Mouse (Mus musculus): ENCODE data around the gene Tmprss12. TPM values are rescaled to one million over a fixed set of nuclear protein-coding genes. Genes with fewer than 3 reads are reported as not detected.
A peak's percentile ranks its signal among the peaks of the same experiment; 100 is the strongest.

The Tmprss12 gene
- not detected in 2 replicates for polyA plus RNA-seq (2014; fragmentation: Nextera tagmentation; extraction: Ambion mirVana)

GRCm38 (mm10) chr15:100280626-100281025 lies at the start of gene Tmprss12:
Gene Tmprss12, plus strand, starts transcription at chr15:100280837.
- Histone ChIP-seq H3K27ac (replicated peaks in 1 of 2; ENCODE audit: control insufficient read depth in 1 of 2, insufficient read depth in 1 of 2, low read depth in 2 of 2, low read length in 2 of 2) (no peak within 1 kb of the TSS), H3K27me3 (ENCODE audit: control insufficient read depth, insufficient read depth, low read length) (no peaks in the 10 kb centered on the region), H3K4me3 (ENCODE audit: control insufficient read depth in 1 of 2, insufficient read depth in 1 of 2, low read depth in 1 of 2, low read length in 2 of 2) (no peak within 1 kb of the TSS), H3K4me1 (ENCODE audit: control insufficient read depth in 2 of 2, insufficient read depth in 2 of 2, low read length in 2 of 2) (no peaks in the 10 kb centered on the region), H3K9me3 (ENCODE audit: control insufficient read depth, low read length) (no peaks in the 10 kb centered on the region), H3K4me2 (ENCODE audit: low read length) (no peak within 1 kb of the TSS), H3K36me3 (ENCODE audit: control insufficient read depth, insufficient read depth, low read length) (no peaks in the 10 kb centered on the region), H3K9ac (ENCODE audit: low read length) (no peak within 1 kb of the TSS)
- ATAC-seq (ENCODE audit: insufficient number of reproducible peaks, insufficient read depth, low FRiP score, low read depth) = no peak
- WGBS = 95% methylated on average over 20 of the region's 20 CpGs

DNA sequence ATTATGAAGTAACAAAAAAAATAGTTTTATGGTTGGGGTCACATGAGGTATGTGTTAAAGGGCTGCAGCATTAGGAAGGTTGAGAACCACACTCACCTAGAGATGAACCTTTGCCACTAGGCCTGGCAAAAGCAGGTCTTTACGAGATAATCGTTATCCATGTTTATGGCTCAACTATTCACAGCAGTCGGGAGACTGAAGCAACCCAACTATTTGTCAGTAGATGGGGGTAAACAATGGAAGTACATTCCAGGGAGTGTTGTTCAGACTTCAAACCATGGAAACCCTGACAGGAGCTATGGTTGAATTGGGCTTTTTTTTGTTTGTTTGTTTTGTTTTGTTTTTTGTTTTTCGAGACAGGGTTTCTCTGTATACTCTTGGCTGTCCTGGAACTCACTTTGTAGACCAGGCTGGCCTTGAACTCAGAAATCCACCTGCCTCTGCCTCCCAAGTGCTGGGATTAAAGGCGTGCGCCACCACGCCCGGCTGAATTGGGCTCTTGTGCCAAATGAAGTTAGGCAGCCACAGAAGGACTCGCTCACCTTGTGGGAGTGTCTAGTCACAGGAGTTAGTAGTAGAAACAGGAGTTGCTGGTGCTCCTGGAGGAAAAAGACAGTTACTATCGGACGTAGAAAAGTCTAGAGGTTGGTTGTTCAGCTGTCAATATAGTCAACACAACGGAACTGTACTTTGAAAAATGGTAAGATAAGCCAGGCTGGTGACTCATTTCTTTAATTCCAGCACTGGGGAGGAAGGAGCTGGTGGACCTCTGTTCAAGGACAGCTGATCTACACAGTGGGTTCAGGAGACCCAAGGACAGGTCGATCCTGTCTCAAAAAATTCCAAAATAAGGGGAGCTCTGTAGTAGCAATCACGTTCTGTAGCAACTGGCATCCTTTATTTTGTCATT lies 48.8 kb upstream of the Tmprss12 start:
- no peaks in the 10 kb centered on the region for H3K9me3 ChIP-seq (ENCODE audit: control insufficient read depth, low read length)
- H3K9ac ChIP-seq (ENCODE audit: low read length) = no peak overlapping the region
- H3K4me2 ChIP-seq (ENCODE audit: low read length) = no peak overlapping the region
- ATAC-seq (ENCODE audit: insufficient number of reproducible peaks, insufficient read depth, low FRiP score, low read depth) = no peak
- H3K27ac ChIP-seq (replicated peaks in 1 of 2; ENCODE audit: control insufficient read depth in 1 of 2, insufficient read depth in 1 of 2, low read depth in 2 of 2, low read length in 2 of 2) = no peak overlapping the region
- peaks cover 5 to 32% of the 10 kb centered on the region in 2 experiments for H3K4me1 ChIP-seq (ENCODE audit: control insufficient read depth in 2 of 2, insufficient read depth in 2 of 2, low read length in 2 of 2)
- H3K4me3 ChIP-seq (ENCODE audit: control insufficient read depth in 1 of 2, insufficient read depth in 1 of 2, low read depth in 1 of 2, low read length in 2 of 2) = no peak overlapping the region
- H3K27me3 ChIP-seq (ENCODE audit: control insufficient read depth, insufficient read depth, low read length) = no peaks in the 10 kb centered on the region
- peaks cover 39% of the 10 kb centered on the region for H3K36me3 ChIP-seq (ENCODE audit: control insufficient read depth, insufficient read depth, low read length)
- 72% methylated on average over 14 of the region's 14 CpGs for WGBS

GRCm38 (mm10) chr15:100235208-100235965 lies 45.2 kb upstream of the Tmprss12 start:
- Histone ChIP-seq H3K27me3 (ENCODE audit: control insufficient read depth, insufficient read depth, low read length) (no peaks in the 10 kb centered on the region), H3K9ac (ENCODE audit: low read length) (no peak overlapping the region), H3K4me3 (ENCODE audit: control insufficient read depth in 1 of 2, insufficient read depth in 1 of 2, low read depth in 1 of 2, low read length in 2 of 2) (no peak overlapping the region), H3K27ac (replicated peaks in 1 of 2; ENCODE audit: control insufficient read depth in 1 of 2, insufficient read depth in 1 of 2, low read depth in 2 of 2, low read length in 2 of 2) (no peak overlapping the region), H3K9me3 (ENCODE audit: control insufficient read depth, low read length) (no peaks in the 10 kb centered on the region), H3K4me1 (ENCODE audit: control insufficient read depth in 2 of 2, insufficient read depth in 2 of 2, low read length in 2 of 2) (peaks cover 7 to 30% of the 10 kb centered on the region in 2 experiments), H3K4me2 (ENCODE audit: low read length) (no peak overlapping the region), H3K36me3 (ENCODE audit: control insufficient read depth, insufficient read depth, low read length) (peaks cover 72% of the 10 kb centered on the region)
- 88% methylated on average over 12 of the region's 12 CpGs for WGBS
- ATAC-seq (ENCODE audit: insufficient number of reproducible peaks, insufficient read depth, low FRiP score, low read depth) = no peak

GRCm38 (mm10) chr15:100236952-100237351 lies 43.7 kb upstream of the Tmprss12 start:
- H3K27me3 ChIP-seq (ENCODE audit: control insufficient read depth, insufficient read depth, low read length) = no peaks in the 10 kb centered on the region
- H3K4me2 ChIP-seq (ENCODE audit: low read length) = no peak overlapping the region
- WGBS = 68% methylated on average over 6 of the region's 6 CpGs
- no peak for ATAC-seq (ENCODE audit: insufficient number of reproducible peaks, insufficient read depth, low FRiP score, low read depth)
- no peak overlapping the region for H3K4me3 ChIP-seq (ENCODE audit: control insufficient read depth in 1 of 2, insufficient read depth in 1 of 2, low read depth in 1 of 2, low read length in 2 of 2)
- H3K27ac ChIP-seq (replicated peaks in 1 of 2; ENCODE audit: control insufficient read depth in 1 of 2, insufficient read depth in 1 of 2, low read depth in 2 of 2, low read length in 2 of 2) = peak overlapping the region; percentile 46 to 64
- peaks cover 6 to 21% of the 10 kb centered on the region in 2 experiments for H3K4me1 ChIP-seq (ENCODE audit: control insufficient read depth in 2 of 2, insufficient read depth in 2 of 2, low read length in 2 of 2)
- peak overlapping the region; percentile 12; the same call in 1 of the 2 replicates for H3K9ac ChIP-seq (ENCODE audit: low read length)
- no peaks in the 10 kb centered on the region for H3K9me3 ChIP-seq (ENCODE audit: control insufficient read depth, low read length)
- H3K36me3 ChIP-seq (ENCODE audit: control insufficient read depth, insufficient read depth, low read length) = peaks cover 88% of the 10 kb centered on the region

- Histone ChIP-seq H3K4me3 (ENCODE audit: control insufficient read depth in 1 of 2, insufficient read depth in 1 of 2, low read depth in 1 of 2, low read length in 2 of 2) (no peak overlapping the region), H3K27ac (replicated peaks in 1 of 2; ENCODE audit: control insufficient read depth in 1 of 2, insufficient read depth in 1 of 2, low read depth in 2 of 2, low read length in 2 of 2) (no peak overlapping the region), H3K9me3 (ENCODE audit: control insufficient read depth, low read length) (no peaks in the 10 kb centered on the region), H3K36me3 (ENCODE audit: control insufficient read depth, insufficient read depth, low read length) (peaks cover 94% of the 10 kb centered on the region), H3K9ac (ENCODE audit: low read length) (no peak overlapping the region), H3K27me3 (ENCODE audit: control insufficient read depth, insufficient read depth, low read length) (no peaks in the 10 kb centered on the region), H3K4me1 (ENCODE audit: control insufficient read depth in 2 of 2, insufficient read depth in 2 of 2, low read length in 2 of 2) (peaks cover 5 to 13% of the 10 kb centered on the region in 2 experiments), H3K4me2 (ENCODE audit: low read length) (no peak overlapping the region)
- ATAC-seq (ENCODE audit: insufficient number of reproducible peaks, insufficient read depth, low FRiP score, low read depth) = no peak
- WGBS = 90% methylated on average over 6 of the region's 6 CpGs
Observed at GRCm38 (mm10) chr15:100241780-100242179, 38.9 kb upstream of the Tmprss12 start.

DNA sequence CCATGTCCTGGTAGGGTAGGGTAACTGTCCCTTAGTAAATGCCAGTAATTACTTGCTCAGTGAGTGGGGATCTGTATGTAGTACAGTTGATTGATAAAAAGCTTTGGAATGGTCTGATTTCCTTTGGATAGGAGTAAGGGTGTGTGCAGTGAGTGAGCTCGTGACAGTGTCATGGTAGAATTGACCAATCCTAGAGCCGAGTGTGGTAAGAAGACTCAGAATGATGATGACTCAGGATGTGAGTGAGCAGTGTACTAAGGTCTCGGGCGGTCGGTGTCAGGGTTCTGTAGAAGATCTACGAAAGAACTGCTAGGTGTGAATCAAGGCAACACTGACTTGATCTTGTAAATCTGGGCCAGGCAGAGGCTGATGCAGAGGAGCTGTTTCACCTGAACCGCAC lies 34.7 kb upstream of the Tmprss12 start:
- 93% methylated on average over 7 of the region's 7 CpGs for WGBS
- H3K4me3 ChIP-seq (ENCODE audit: control insufficient read depth in 1 of 2, insufficient read depth in 1 of 2, low read depth in 1 of 2, low read length in 2 of 2) = no peak overlapping the region
- ATAC-seq (ENCODE audit: insufficient number of reproducible peaks, insufficient read depth, low FRiP score, low read depth) = no peak
- H3K9ac ChIP-seq (ENCODE audit: low read length) = no peak overlapping the region
- H3K4me1 ChIP-seq (ENCODE audit: control insufficient read depth in 2 of 2, insufficient read depth in 2 of 2, low read length in 2 of 2) = no peaks in the 10 kb centered on the region
- no peaks in the 10 kb centered on the region for H3K27me3 ChIP-seq (ENCODE audit: control insufficient read depth, insufficient read depth, low read length)
- H3K4me2 ChIP-seq (ENCODE audit: low read length) = no peak overlapping the region
- peaks cover 96% of the 10 kb centered on the region for H3K36me3 ChIP-seq (ENCODE audit: control insufficient read depth, insufficient read depth, low read length)
- H3K9me3 ChIP-seq (ENCODE audit: control insufficient read depth, low read length) = no peaks in the 10 kb centered on the region
- no peak overlapping the region for H3K27ac ChIP-seq (replicated peaks in 1 of 2; ENCODE audit: control insufficient read depth in 1 of 2, insufficient read depth in 1 of 2, low read depth in 2 of 2, low read length in 2 of 2)

GRCm38 (mm10) chr15:100247296-100247695 lies 33.3 kb upstream of the Tmprss12 start:
- Histone ChIP-seq H3K36me3 (ENCODE audit: control insufficient read depth, insufficient read depth, low read length) (peaks cover 98% of the 10 kb centered on the region), H3K4me2 (ENCODE audit: low read length) (no peak overlapping the region), H3K27me3 (ENCODE audit: control insufficient read depth, insufficient read depth, low read length) (no peaks in the 10 kb centered on the region), H3K9me3 (ENCODE audit: control insufficient read depth, low read length) (no peaks in the 10 kb centered on the region), H3K9ac (ENCODE audit: low read length) (no peak overlapping the region), H3K4me1 (ENCODE audit: control insufficient read depth in 2 of 2, insufficient read depth in 2 of 2, low read length in 2 of 2) (no peaks in the 10 kb centered on the region), H3K27ac (replicated peaks in 1 of 2; ENCODE audit: control insufficient read depth in 1 of 2, insufficient read depth in 1 of 2, low read depth in 2 of 2, low read length in 2 of 2) (no peak overlapping the region), H3K4me3 (ENCODE audit: control insufficient read depth in 1 of 2, insufficient read depth in 1 of 2, low read depth in 1 of 2, low read length in 2 of 2) (no peak overlapping the region)
- WGBS = 95% methylated on average over 9 of the region's 9 CpGs
- ATAC-seq (ENCODE audit: insufficient number of reproducible peaks, insufficient read depth, low FRiP score, low read depth) = no peak
